Mouse (Mus musculus) R1 (cell line): Measurements from ENCODE around the gene Adh1.

Experiments
- DNase-seq: peaks from one replicate; pipeline ENCODE4 v3.0.0-alpha.2; 2018; ENCODE audit warnings: low read depth, low spot score

Gene Adh1

GRCm38 (mm10) chr3:138287686-138288085 is 26.9 kb downstream of the Adh1 start:
- DNase-seq = no peak

GRCm38 (mm10) chr3:138290672-138291071 is 29.9 kb downstream of the Adh1 start:
- no peak for DNase-seq

DNA sequence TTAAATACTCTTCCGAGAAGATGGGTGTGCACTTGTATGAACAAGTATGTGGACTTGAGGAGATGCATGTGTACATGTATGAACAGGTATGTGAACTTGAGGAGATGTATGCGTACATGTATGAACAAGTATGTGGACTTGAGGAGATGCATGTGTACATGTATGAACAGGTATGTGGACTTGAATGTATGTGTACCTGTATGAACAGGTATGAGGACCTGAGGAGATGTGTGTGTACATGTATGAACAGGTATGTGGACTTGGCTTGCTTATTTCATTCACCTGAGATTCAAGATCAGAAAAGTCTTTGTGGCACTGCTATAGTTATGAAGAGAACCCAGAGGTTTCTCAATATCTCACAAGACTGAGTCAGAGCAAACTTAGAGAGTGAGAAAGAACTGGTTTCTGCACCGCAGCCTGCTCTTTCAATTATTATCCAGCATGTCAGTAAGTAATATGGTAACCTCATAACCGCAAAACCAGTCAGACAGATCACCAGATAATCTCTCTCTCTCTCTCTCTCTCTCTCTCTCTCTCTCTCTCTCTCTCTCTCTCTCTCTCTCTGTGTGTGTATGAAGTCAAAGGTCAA is 30.8 kb downstream of the Adh1 start:
- DNase-seq = no peak

DNA sequence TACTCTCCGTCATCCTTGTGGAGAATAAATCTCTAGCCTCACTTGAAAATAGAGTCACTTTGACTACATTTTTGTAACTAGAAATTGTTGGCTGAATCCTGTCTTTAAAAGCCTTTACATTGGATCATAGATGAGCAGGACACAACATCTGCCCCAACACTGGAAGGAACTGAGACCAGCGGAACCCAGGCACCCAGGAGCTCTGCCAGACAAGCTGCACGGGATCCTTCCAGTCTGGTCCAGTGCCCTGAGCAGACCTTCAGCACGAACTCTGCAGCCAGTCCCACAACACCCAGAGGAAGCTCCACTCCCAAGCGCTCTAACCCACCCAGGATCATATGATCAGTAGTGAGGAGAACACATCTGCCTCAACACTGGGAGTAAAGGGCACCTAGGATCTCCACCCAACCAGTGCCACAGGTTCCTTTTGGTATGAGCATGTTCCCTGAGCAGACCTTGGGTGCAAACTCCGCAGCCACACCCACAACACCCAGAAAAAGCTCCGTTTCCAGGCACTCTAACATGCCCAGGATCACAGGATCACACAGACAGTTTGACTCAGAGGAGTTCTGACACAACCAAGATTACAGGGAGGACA is 32.6 kb downstream of the Adh1 start:
- DNase-seq = no peak

- DNase-seq = no peak
Measured at GRCm38 (mm10) chr3:138300130-138300529, 39.3 kb downstream of the Adh1 start.

GRCm38 (mm10) chr3:138302676-138303075 is 41.9 kb downstream of the Adh1 start:
- no peak for DNase-seq

DNA sequence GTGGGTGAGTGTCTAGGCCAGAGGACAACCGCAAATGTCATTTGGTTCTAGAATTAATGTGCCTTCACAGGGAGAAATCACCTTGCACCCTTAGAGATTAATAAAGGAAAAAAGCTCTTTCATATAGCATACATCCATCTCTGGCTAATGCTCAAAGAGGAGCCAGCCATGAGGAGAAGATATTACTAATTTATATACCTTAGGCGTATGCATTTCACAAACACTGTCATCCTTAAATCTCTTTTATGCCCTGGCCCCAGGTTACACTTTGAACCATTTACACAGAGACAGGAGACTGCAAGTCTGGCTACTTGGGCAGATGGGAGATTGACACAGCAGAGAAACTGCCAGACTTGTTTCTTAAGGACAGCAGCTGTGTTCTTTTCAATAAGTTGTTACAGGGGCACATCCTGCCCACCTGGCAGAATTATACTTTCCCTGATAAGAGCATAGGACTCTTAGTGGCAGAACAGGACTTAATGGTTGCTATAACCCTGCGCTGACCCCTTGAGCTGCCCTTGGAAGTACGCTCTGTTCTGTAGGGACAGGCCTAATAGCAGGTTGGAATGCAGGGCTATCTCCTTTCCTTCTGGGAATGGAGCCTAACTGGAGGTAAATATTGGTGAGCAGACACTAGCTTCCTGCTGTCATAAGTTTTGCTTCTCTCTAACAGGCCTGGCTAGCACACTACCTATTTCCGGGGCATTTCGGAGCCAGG is 43.1 kb downstream of the Adh1 start:
- DNase-seq = no peak

DNA sequence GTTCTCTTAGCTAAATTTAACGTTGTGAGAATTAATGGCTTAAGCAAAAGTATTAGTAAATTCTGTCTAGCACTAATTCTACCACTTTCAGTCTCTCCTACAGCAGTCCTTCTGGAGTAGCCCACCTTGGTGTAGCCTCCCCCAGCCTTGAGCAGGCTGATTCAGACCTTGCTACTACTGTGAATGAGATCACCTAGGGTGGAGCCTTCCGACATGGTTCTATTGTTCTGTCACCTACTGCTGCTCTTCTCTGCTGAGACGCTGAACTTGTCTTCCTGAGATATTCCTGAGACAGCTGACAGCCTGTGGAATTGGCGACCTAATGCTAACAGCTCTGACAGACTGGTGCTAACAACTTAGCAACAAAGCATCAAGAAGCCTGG is 43.7 kb downstream of the Adh1 start:
- no peak for DNase-seq

DNA sequence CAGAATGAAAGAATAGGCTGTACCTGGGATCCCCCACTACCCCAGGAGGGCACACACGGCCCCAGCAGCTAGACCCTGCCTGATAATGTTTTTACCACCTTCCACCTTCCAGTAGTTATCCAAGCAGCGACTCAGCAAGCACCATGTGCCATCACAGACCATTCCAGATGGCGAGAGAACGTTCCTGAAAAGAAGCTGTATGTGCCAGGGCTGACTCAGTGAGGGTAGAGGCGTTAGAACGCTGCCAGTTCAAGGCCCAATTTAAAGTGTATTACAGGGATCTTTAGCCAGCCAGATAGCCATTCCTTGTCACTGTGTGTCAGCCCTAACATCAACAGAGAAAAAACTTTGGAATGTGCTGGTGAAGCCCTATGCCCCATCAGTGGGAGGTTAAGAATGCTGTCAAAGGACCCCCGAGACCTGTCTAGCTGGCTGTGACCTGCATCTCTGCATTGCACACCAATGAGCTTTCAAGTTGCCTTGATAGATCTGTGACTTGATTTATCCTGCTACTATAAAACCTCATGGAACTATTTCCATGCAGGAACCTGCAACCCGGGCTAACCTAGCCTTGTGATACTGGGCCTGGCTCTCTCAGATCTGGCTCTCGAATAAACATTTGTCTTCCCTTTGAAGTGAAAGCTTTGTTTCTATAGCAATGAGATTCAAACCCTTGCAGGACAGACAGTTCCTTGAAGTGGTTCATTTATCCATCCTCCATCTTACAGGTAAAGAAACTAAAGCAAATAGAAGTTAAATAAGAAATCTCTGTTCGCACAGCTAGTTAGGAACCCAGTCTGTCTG is 44.9 kb downstream of the Adh1 start:
- DNase-seq = no peak

DNA sequence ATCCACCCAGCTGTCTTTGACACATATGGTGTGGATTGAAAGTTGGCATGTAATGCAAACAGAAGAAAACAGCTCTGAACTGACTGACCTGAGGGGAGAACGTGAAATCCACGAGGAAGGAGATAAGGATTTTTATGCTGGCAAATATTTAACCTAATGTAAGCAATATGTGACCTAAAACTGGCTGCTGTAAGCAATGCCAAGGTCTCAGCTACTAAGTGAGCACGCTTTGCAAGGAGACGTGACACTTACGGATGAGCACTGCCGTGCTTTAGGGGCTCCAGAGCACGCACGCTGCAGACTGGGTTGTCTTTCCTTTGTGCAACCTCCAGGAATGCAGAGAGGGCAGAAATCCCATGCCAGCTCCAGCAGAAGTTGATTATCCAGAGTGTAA is 45.5 kb downstream of the Adh1 start:
- DNase-seq = no peak

DNA sequence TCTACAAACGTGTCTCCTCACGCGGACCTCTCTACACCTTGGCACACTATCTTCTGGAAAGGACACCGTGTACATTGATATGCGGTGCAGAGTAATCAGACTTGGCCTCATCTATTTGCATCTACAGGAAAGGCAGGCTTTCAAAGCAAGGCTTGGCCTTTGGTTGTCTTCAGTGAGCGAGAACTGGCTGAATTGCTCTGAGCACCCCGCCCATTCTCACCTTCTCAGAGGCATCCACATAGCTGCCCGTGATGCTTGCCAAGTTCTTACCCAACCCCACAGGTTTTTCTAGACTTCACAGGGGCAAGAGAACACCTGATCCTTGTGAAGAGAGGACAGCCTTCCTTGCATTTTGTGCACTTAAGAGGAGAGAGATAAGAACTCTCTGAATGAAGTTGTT is 49.1 kb downstream of the Adh1 start:
- no peak for DNase-seq

GRCm38 (mm10) chr3:138311015-138311414 is 50.2 kb downstream of the Adh1 start:
- DNase-seq = peak; percentile 38

DNA sequence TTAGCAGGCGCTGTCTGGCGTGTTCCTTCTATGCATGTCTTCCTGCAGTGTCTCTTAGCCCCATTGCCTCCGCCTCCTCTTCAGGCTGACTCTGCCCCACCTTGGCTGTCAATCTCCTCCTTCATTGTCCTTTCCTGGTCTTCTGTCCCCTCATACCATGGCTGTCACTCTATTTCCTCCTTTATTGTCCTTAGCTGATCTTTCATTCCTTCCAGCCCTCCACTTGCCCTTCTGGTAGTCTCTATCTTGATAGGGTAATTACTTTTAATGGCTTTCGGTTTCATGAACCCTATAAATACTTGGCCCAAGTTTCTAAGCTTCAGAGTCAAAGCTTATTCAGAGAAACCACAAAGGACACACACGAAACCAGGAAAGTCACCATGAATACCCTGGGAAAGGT is 52.2 kb downstream of the Adh1 start, which contains the start of gene Adh6a:
Gene Adh6a (plus strand): TSS at position 322 of the 400 bp plus-strand sequence.
- DNase-seq = no peak

- no peak for DNase-seq
Measured at GRCm38 (mm10) chr3:138316908-138317472, 56.2 kb downstream of the Adh1 start.

GRCm38 (mm10) chr3:138325001-138325400 is 64.2 kb downstream of the Adh1 start:
- no peak for DNase-seq

DNA sequence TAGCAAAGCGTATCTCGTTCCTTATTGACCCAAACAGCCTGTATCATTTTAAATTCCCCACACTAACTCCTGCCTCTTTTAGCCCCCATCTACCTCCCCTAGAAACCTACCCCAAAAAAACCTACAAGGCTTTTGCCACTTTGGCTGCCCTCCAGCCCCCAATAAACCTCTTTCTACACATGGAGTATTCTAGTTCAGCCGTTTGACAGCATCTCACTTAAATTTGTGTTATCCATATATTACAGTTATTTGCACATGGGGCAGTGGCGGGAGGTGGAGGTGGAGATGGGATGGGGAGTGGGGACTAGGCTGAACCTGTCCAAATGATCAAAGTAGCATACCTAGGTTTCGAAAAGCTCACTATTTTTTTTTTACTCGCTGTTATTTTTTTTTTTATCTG is 64.7 kb downstream of the Adh1 start:
- no peak for DNase-seq

DNA sequence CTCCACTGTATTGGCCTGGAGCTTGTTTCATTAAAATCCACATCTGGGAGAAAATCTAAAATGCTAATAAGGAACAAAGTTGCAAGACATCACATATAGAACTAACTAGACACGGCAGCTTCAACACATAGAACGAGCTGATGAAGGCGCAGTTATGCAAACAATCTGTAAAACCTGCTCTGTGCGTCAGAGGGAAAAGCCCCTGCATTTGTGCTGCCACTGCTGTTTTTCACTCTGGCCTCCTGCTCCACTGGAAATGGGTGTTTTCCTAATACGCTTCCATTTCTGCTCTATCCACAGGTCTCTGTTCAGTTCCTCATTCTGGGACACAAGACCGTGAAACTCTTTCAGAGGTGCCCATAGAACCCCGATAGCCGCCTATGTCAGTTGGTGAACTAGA is 73.1 kb downstream of the Adh1 start:
- no peak for DNase-seq

DNA sequence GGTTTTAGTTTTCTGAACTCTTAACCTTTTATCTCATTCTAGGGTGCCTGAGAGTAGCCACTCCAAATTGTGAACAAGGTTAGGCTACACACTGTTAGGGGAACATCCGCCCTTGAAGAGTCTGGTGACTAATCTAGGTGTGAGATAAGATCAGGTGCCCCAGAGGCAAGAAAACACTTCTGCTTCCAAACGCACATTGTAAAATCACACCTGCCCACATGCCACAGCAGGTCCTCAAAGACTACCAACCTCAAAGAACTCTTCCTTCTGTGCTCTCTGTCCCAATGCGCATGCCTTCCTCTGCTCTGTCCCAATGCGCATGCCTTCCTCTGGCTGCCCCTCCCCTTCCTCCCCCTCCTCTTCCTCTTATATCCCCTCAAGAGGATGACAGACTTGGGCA is 73.5 kb downstream of the Adh1 start:
- DNase-seq = no peak

DNA sequence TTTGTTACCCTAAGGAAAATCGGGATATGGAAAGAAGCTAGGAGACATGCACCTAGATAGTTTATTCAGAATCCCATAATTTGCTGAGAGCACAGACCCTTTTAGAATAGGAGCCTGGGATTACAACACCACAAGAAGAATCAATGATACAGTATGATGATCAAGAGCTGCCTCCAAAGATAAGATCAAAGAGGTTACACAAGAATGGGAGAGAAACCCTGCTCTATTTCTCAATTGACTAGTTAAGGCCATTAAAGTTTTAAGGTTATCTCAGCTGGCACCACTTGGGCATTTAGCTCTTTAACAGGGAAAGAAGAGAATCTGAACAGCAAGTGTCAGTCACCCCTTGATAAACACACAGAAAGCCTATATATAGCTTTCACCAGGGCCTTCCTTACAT is 74.8 kb downstream of the Adh1 start:
- DNase-seq = no peak

- DNase-seq = peak; percentile 9
Measured at GRCm38 (mm10) chr3:138336104-138336754, 75.4 kb downstream of the Adh1 start.
